27 mouse cellular contexts compared by ENCODE assay signal in the genomic region with DNA sequence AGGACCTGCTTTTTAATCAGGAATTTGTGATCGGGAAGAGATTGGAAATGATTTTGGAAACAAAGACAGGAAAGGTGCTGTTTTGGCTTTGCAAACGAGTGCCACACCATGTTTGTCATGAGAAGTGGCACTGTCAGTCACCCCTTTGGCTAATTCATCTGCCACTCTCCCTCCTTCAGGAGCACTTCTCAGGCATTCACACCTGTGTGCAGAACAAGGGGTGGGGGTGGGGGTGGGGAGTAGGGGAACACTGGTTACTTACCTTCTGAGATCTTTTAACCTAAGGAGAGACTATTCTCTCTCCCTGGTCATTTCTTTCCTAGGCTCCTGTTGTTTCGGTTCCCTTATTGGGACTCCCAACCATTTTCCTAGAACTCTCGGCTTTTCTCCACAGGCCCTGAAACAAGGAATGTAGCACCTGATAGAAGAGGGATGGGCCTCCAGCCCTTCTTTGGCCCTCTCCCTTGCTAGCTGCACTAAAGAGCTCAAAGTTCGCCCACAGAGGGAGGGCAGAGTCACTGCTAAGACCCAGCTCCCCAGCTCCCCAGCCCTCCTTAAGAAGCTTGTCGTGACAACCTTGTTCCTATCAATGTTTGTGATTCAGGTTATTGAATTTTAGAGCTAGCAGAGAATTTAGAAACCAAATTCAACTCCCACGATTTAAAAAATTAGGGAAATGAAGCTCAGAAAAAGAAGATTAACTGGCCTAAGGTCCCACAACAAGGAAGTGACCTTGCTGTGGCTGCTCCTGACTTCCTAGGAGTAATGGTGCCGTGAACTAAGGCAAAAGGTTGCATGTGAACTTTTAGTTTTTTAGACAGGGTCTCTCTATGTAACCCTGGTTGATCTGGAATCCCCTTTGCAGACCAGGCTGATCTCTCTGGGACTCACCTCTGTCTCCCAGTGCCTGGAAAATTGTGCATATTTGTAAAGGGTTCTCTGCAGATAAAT. TPM values are rescaled to one million over a fixed set of nuclear protein-coding genes. Genes with fewer than 3 reads are reported as not detected.
DNase-seq lines count a peak whose midpoint lies in the region; ATAC-seq lines count a peak whose summit lies in the region.
"Had no signal": no experiment of that assay in that cellular context is flagged by ENCODE, and none has a peak within 500 bp of the region (broad histone marks: within the 10 kb centered on the region; RNA-seq: fewer than 3 reads in every experiment).

No protein-coding gene starts in this region.

- no peak overlapping the region for H3K9ac ChIP-seq in kidney, embryonic 15.5 days
- no peak overlapping the region for H3K9ac ChIP-seq in stomach, embryonic 16.5 days (ENCODE audit: low read length)
- H3K9ac ChIP-seq: embryonic facial prominence, embryonic 12.5 days; heart, embryonic 15.5 days; hindbrain, embryonic 12.5 days; liver, embryonic 14.5 days had no signal

- ATAC-seq in kidney, embryonic 15.5 days (replicated peaks; ENCODE audit: low FRiP score): no peak
- no peak for ATAC-seq in stomach, embryonic 16.5 days (ENCODE audit: insufficient read depth, low FRiP score)
- ATAC-seq in megakaryocyte, adult 5-6 weeks (ENCODE audit: poor library complexity, severe bottlenecking): no peak
- ATAC-seq: midbrain, embryonic 16.5 days had no signal

- no peak overlapping the region for H3K27ac ChIP-seq in kidney, embryonic 15.5 days
- peak overlapping the region; percentile 21; the same call in 1 of the 2 replicates for H3K27ac ChIP-seq in stomach, embryonic 16.5 days (ENCODE audit: low read length)
- H3K27ac ChIP-seq: embryonic facial prominence, embryonic 12.5 days; forebrain, embryonic 10.5 days; heart, embryonic 15.5 days; hindbrain, embryonic 12.5 days; liver, embryonic 14.5 days; midbrain, embryonic 10.5 days had no signal

- no peaks in the 10 kb centered on the region for H3K9me3 ChIP-seq in kidney, embryonic 15.5 days (replicated peaks)
- H3K9me3 ChIP-seq in stomach, embryonic 16.5 days (replicated peaks; ENCODE audit: control insufficient read depth, low read length): no peaks in the 10 kb centered on the region
- H3K9me3 ChIP-seq: embryonic facial prominence, embryonic 12.5 days; forebrain, embryonic 10.5 days; G1E; heart, embryonic 15.5 days; hindbrain, embryonic 12.5 days; midbrain, embryonic 10.5 days had no signal

- DNase-seq in kidney, adult 11 months: peak; percentile 50
- peak; percentile 38 to 58 for DNase-seq in kidney, adult 8-10 months
- DNase-seq in kidney, postnatal 25 days: peak; percentile 51 to 72
- no peak for DNase-seq in right cerebral cortex, postnatal 25 days
- DNase-seq in testis, postnatal 10 days (ENCODE audit: low spot score): no peak
- DNase-seq: adrenal gland, postnatal 14 days; cerebellum, adult 11 months; cerebellum, adult 9-10 months; cerebellum, postnatal 36 days; embryo, embryonic 11 days; gastrocnemius, postnatal 14 days; layer of hippocampus, adult 9-11 months; liver; lung, adult 2 months; lung, postnatal 10 days; thymus, postnatal 25 days had no signal

- 0 out of 2 replicates have a peak, but pooled peaks cover 2% of the 10 kb centered on the region for H3K4me1 ChIP-seq in kidney, embryonic 15.5 days
- H3K4me1 ChIP-seq in stomach, embryonic 16.5 days (ENCODE audit: control insufficient read depth, insufficient read depth, low read length): no peaks in the 10 kb centered on the region
- H3K4me1 ChIP-seq: embryonic facial prominence, embryonic 12.5 days; forebrain, embryonic 10.5 days; heart, embryonic 15.5 days; hindbrain, embryonic 12.5 days had no signal

- H3K36me3 ChIP-seq in kidney, embryonic 15.5 days: no peaks in the 10 kb centered on the region
- H3K36me3 ChIP-seq in stomach, embryonic 16.5 days (ENCODE audit: control insufficient read depth, insufficient read depth, low read length): no peaks in the 10 kb centered on the region
- H3K36me3 ChIP-seq: embryonic facial prominence, embryonic 12.5 days; forebrain, embryonic 10.5 days; G1E; heart, embryonic 15.5 days; hindbrain, embryonic 12.5 days; midbrain, embryonic 10.5 days had no signal

- no peaks in the 10 kb centered on the region for H3K27me3 ChIP-seq in kidney, embryonic 15.5 days
- H3K27me3 ChIP-seq in stomach, embryonic 16.5 days (ENCODE audit: control insufficient read depth, insufficient read depth, low read length): no peaks in the 10 kb centered on the region
- H3K27me3 ChIP-seq: embryonic facial prominence, embryonic 12.5 days; heart, embryonic 15.5 days; hindbrain, embryonic 12.5 days had no signal

- no peak overlapping the region for H3K4me2 ChIP-seq in kidney, embryonic 15.5 days
- no peak overlapping the region for H3K4me2 ChIP-seq in stomach, embryonic 16.5 days (ENCODE audit: low read depth, low read length)
- H3K4me2 ChIP-seq: embryonic facial prominence, embryonic 12.5 days; heart, embryonic 15.5 days; hindbrain, embryonic 12.5 days had no signal

- WGBS in kidney, embryonic 15.5 days: 76% methylated on average over 8 of the region's 8 CpGs
- WGBS in stomach, embryonic 16.5 days: 67% methylated on average over 8 of the region's 8 CpGs

- no peak overlapping the region for H3K4me3 ChIP-seq in kidney, embryonic 15.5 days (replicated peaks)
- H3K4me3 ChIP-seq in stomach, embryonic 16.5 days (replicated peaks; ENCODE audit: low read length): no peak overlapping the region
- H3K4me3 ChIP-seq: embryonic facial prominence, embryonic 12.5 days; forebrain, embryonic 10.5 days; heart, embryonic 15.5 days; hindbrain, embryonic 12.5 days; midbrain, embryonic 10.5 days had no signal

RNA-seq across cellular contexts. Expression of a gene that starts 42.3 kb away (rescaled TPM):
- 76.3 and 77.4 TPM in 2 replicates for polyA plus RNA-seq in kidney, embryonic 15.5 days (2015; fragmentation: Nextera tagmentation; extraction: Ambion mirVana)
- 19.1 and 20.7 TPM in 2 replicates for polyA plus RNA-seq in stomach, embryonic 16.5 days (2015; fragmentation: Nextera tagmentation; extraction: Ambion mirVana)
- 133 and 151 TPM in 2 replicates for total RNA-seq in megakaryocyte, adult 5-6 weeks (2015)
- total RNA-seq in megakaryocyte, adult 5-6 weeks (2017): 55.1 and 85.7 TPM in 2 replicates

Comparison
In these comparisons a context has a peak if more than half of its experiments do, and no peak if none do; other contexts are left out.
1. DNase-seq: peak in kidney, adult 11 months (single experiment), kidney, adult 8-10 months (2 of 2) and kidney, postnatal 25 days (2 of 2); none in right cerebral cortex, postnatal 25 days (single experiment) and testis, postnatal 10 days (single experiment).